Mouse (Mus musculus) CD4-positive, CD25-positive, alpha-beta regulatory T cell, adult 2 months (primary cell): Measurements from ENCODE around the gene Ppp3ca.

ENCODE experiments used
- DNase-seq: peaks from one replicate; pipeline ENCODE4 v3.0.0-alpha.2; 2012; ENCODE audit warnings: low read depth, low spot score

Ppp3ca gene

GRCm38 (mm10) chr3:136763717-136764270 is 93.9 kb downstream of the Ppp3ca start:
- no peak for DNase-seq

GRCm38 (mm10) chr3:136765569-136765968 is 95.6 kb downstream of the Ppp3ca start:
- DNase-seq, result no peak

GRCm38 (mm10) chr3:136768775-136769485 is 99.0 kb downstream of the Ppp3ca start:
- no peak for DNase-seq

GRCm38 (mm10) chr3:136769486-136769882 is 99.6 kb downstream of the Ppp3ca start:
- DNase-seq, result no peak

- DNase-seq, result no peak
Measured at GRCm38 (mm10) chr3:136771700-136772099, 101.8 kb downstream of the Ppp3ca start.

GRCm38 (mm10) chr3:136773217-136773616 is 103.3 kb downstream of the Ppp3ca start:
- DNase-seq, result no peak

GRCm38 (mm10) chr3:136774196-136774595 is 104.3 kb downstream of the Ppp3ca start:
- DNase-seq, result no peak

GRCm38 (mm10) chr3:136776525-136776924 is 106.6 kb downstream of the Ppp3ca start:
- DNase-seq, result no peak

- DNase-seq, result no peak
Measured at GRCm38 (mm10) chr3:136777380-136777779, 107.5 kb downstream of the Ppp3ca start.

GRCm38 (mm10) chr3:136777787-136778216 is 107.9 kb downstream of the Ppp3ca start:
- no peak for DNase-seq

- DNase-seq, result no peak
Measured at GRCm38 (mm10) chr3:136780321-136780720, 110.4 kb downstream of the Ppp3ca start.

- DNase-seq, result no peak
Measured at GRCm38 (mm10) chr3:136782058-136782457, 112.1 kb downstream of the Ppp3ca start.

- DNase-seq, result no peak
Measured at GRCm38 (mm10) chr3:136785686-136786085, 115.8 kb downstream of the Ppp3ca start.

- no peak for DNase-seq
Measured at GRCm38 (mm10) chr3:136790261-136790871, 120.4 kb downstream of the Ppp3ca start.

GRCm38 (mm10) chr3:136791404-136791803 is 121.5 kb downstream of the Ppp3ca start:
- DNase-seq, result no peak

GRCm38 (mm10) chr3:136791946-136792345 is 122.0 kb downstream of the Ppp3ca start:
- no peak for DNase-seq

GRCm38 (mm10) chr3:136793411-136793810 is 123.5 kb downstream of the Ppp3ca start:
- no peak for DNase-seq

GRCm38 (mm10) chr3:136794426-136795217 is 124.7 kb downstream of the Ppp3ca start:
- DNase-seq, result no peak

- DNase-seq, result no peak
Measured at GRCm38 (mm10) chr3:136798896-136799295, 129.0 kb downstream of the Ppp3ca start.

- DNase-seq, result no peak
Measured at GRCm38 (mm10) chr3:136802595-136802994, 132.7 kb downstream of the Ppp3ca start.

- no peak for DNase-seq
Measured at GRCm38 (mm10) chr3:136805897-136806296, 136.0 kb downstream of the Ppp3ca start.

- DNase-seq, result no peak
Measured at GRCm38 (mm10) chr3:136810271-136810670, 140.3 kb downstream of the Ppp3ca start.
